ENCODE assay signal across 19 mouse cellular contexts in the genomic region with DNA sequence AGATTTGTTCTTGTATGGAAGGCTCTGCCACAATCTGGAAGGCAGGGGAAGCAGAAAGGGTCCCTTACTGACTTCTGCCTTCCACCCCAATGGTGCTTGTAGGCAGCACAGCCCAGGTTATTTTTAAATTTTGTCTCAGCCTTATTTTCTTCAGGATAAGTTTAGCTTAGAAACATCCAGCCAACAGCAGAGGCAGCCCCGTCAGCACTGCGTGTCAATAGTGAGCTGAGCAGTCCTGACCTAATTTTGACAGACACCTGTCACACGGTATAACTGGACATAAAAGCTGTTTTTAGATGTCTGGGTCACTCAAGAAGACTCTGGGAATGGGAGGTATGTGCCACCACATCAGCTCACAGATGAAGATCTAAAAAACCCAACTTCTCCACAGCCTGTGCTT. TPM values are rescaled to one million over a fixed set of nuclear protein-coding genes. Genes with fewer than 3 reads are reported as not detected.
DNase-seq lines count a peak whose midpoint lies in the region.
"Had no signal": no experiment of that assay in that cellular context is flagged by ENCODE, and none has a peak within 500 bp of the region (broad histone marks: within the 10 kb centered on the region; RNA-seq: fewer than 3 reads in every experiment).

No protein-coding gene starts in this region.

- intact Hi-C loops in heart, postnatal 25 days (cut with DNase I) = no loop called here

- peak; percentile 73 for DNase-seq in gastrocnemius, adult 18-20 months (ENCODE audit: low spot score)
- no peak for DNase-seq in gastrocnemius, postnatal 4 days (ENCODE audit: low spot score in 2 of 2)
- DNase-seq in heart, adult 18-20 months = peak; percentile 51
- DNase-seq in heart, postnatal 25 days (ENCODE audit: low spot score) = no peak
- DNase-seq in gastrocnemius, adult 8-10 months (ENCODE audit: low spot score in 2 of 2) = peak; percentile 40 to 71
- peak; percentile 66 for DNase-seq in gastrocnemius, postnatal 25 days
- DNase-seq in kidney, adult 18-20 months = no peak
- DNase-seq: adrenal gland, adult 2 months; adrenal gland, postnatal 14 days; B cell, adult 2 months; cerebellum, adult 11-12 months; cerebellum, adult 8-10 months; cerebellum, postnatal 10 days; cerebellum, postnatal 36 days; embryo, embryonic 11 days; heart, postnatal 36 days; kidney, adult 11 months; kidney, adult 9 months had no signal

RNA-seq across cellular contexts. Expression of gene Arhgap20, which starts 9.1 kb away (rescaled TPM):
- total RNA-seq in gastrocnemius, adult 18-20 months (2021) = 10 to 100 TPM; 27.6 to 38.4 TPM
- 10 to 100 TPM; 27.7 to 29.6 TPM for total RNA-seq in gastrocnemius, postnatal 4 days (2021)
- total RNA-seq in heart, adult 18-20 months (2021) = 10 to 100 TPM; 17.5 to 20.7 TPM
- 10 to 100 TPM; 16.3 to 21.6 TPM for total RNA-seq in heart, postnatal 25 days (2021)
- total RNA-seq in gastrocnemius, adult 8-10 months (2022) = 10 to 100 TPM; 21.0 to 37.6 (median 30.8) TPM
- 10 to 100 TPM; 13.1 to 36.3 TPM for total RNA-seq in gastrocnemius, postnatal 25 days (2021)
- total RNA-seq: MEL had no signal

Comparison
In these comparisons a context has a peak if more than half of its experiments do, and no peak if none do; other contexts are left out.
1. DNase-seq: peak in gastrocnemius, adult 18-20 months (single experiment), heart, adult 18-20 months (2 of 2), gastrocnemius, adult 8-10 months (2 of 2) and gastrocnemius, postnatal 25 days (single experiment); none in gastrocnemius, postnatal 4 days (0 of 2), heart, postnatal 25 days (single experiment) and kidney, adult 18-20 months (single experiment).